Mouse (Mus musculus) lung, postnatal 0 days (tissue): Measurements from ENCODE around the gene Gm20388. TPM values are rescaled to one million over a fixed set of nuclear protein-coding genes. Genes with fewer than 3 reads are reported as not detected.

Source experiments
- ATAC-seq: fragments of 200-750 bp; cut with Nextera tagmentation; 2 replicates; pipeline ENCODE4 v1.8.0; 2017; ENCODE audit warnings: moderate library complexity
- DNase-seq: peaks from one replicate; pipeline ENCODE4 v3.0.0-alpha.2; 2016; ENCODE audit warnings: low spot score
- H3K27ac ChIP-seq: fragments of 300-500 bp; sonication (generic); 2 replicates; pipeline ENCODE4 v1.5.1; 2014; ENCODE audit warnings: antibody characterized with exemption, mild to moderate bottlenecking, low read length, mixed read lengths
- H3K27me3 ChIP-seq: fragments of 300-500 bp; sonication (generic); replicated peaks from 2 replicates; pipeline ENCODE4 v1.6.1; 2014; ENCODE audit warnings: low read length, mixed read lengths; ENCODE audit not compliant: insufficient read depth
- H3K36me3 ChIP-seq: fragments of 300-500 bp; sonication (generic); 2 replicates; pipeline ENCODE4 v1.6.1; 2014; ENCODE audit warnings: low read length, mixed read lengths; ENCODE audit not compliant: insufficient read depth
- H3K4me1 ChIP-seq: fragments of 300-500 bp; sonication (generic); 2 replicates; pipeline ENCODE4 v1.6.1; 2014; ENCODE audit warnings: antibody characterized with exemption, low read depth, low read length, mixed read lengths; ENCODE audit not compliant: insufficient read depth
- H3K4me2 ChIP-seq: fragments of 300-500 bp; sonication (generic); replicated peaks from 2 replicates; pipeline ENCODE4 v1.6.1; 2014; ENCODE audit warnings: low read depth, mild to moderate bottlenecking, low read length, moderate library complexity, mixed read lengths
- H3K4me3 ChIP-seq: fragments of 300-500 bp; sonication (generic); 2 replicates; pipeline ENCODE4 v1.5.1; 2014; ENCODE audit warnings: low read depth, low read length
- H3K9ac ChIP-seq: fragments of 300-500 bp; sonication (generic); replicated peaks from 2 replicates; pipeline ENCODE4 v1.6.1; 2014; ENCODE audit warnings: low read depth, mild to moderate bottlenecking
- H3K9me3 ChIP-seq: fragments of 300-500 bp; sonication (generic); 2 replicates; pipeline ENCODE4 v1.6.1; 2016; ENCODE audit warnings: low read length, mixed read lengths
- CTCF ChIP-seq: IDR thresholded peaks from 2 replicates; pipeline ENCODE4 v1.5.1; 2016; ENCODE audit warnings: antibody characterized with exemption, mild to moderate bottlenecking
- EP300 ChIP-seq: IDR thresholded peaks from 2 replicates; pipeline ENCODE4 v1.6.1; 2016; ENCODE audit warnings: antibody characterized with exemption, mild to moderate bottlenecking, control low read depth
- WGBS: fragments of 180-500 bp; shearing (Covaris S2); extraction: QIAGEN DNeasy Blood & Tissue Kit; methylation state at CpG from one replicate; pipeline ENCODE4 v1.1.7; 2014; 5-methylcytosine and 5-hydroxymethylcytosine counted together
- polyA plus RNA-seq: library from polyadenylated mRNA; unstranded; fragments of >200 nt; fragmentation: Nextera tagmentation; extraction: Ambion mirVana; gene quantifications from 2 replicates; pipeline ENCODE4 v1.2.1, GENCODE M21; 2015

Gm20388 gene
- polyA plus RNA-seq, 1 experiment from 2014 or later, result not detected

GRCm38 (mm10) chr8:120316707-120317106 lies 406.1 kb downstream of the Gm20388 start:
- no peak overlapping the region for H3K9ac ChIP-seq
- TF ChIP-seq EP300 (no peak), CTCF (no peak)
- no peaks in the 10 kb centered on the region for H3K27me3 ChIP-seq
- DNase-seq (no peak), ATAC-seq (no peak)
- 0 out of 2 replicates have a peak, but pooled peaks cover 3% of the 10 kb centered on the region for H3K4me1 ChIP-seq
- no peak overlapping the region for H3K4me3 ChIP-seq
- no peaks in the 10 kb centered on the region for H3K36me3 ChIP-seq
- H3K9me3 ChIP-seq, result no peaks in the 10 kb centered on the region
- no peak overlapping the region for H3K4me2 ChIP-seq
- H3K27ac ChIP-seq, result no peak overlapping the region
- WGBS, result 83% methylated on average over 7 of the region's 7 CpGs

GRCm38 (mm10) chr8:120317118-120317824 lies 406.6 kb downstream of the Gm20388 start:
- 0 out of 2 replicates have a peak, but pooled peaks cover 3% of the 10 kb centered on the region for H3K4me1 ChIP-seq
- DNase-seq, result no peak
- no peak for TF ChIP-seq EP300
- TF ChIP-seq CTCF, result no peak
- no peaks in the 10 kb centered on the region for H3K9me3 ChIP-seq
- no peak overlapping the region for H3K4me2 ChIP-seq
- H3K27me3 ChIP-seq, result no peaks in the 10 kb centered on the region
- no peak overlapping the region for H3K4me3 ChIP-seq
- no peak overlapping the region for H3K9ac ChIP-seq
- no peaks in the 10 kb centered on the region for H3K36me3 ChIP-seq
- H3K27ac ChIP-seq, result no peak overlapping the region
- 80% methylated on average over 21 of the region's 21 CpGs for WGBS
- no peak for ATAC-seq

GRCm38 (mm10) chr8:120318476-120318991 lies 407.9 kb downstream of the Gm20388 start:
- no peak overlapping the region for H3K4me2 ChIP-seq
- no peaks in the 10 kb centered on the region for H3K27me3 ChIP-seq
- no peak for DNase-seq
- H3K27ac ChIP-seq, result no peak overlapping the region
- H3K4me3 ChIP-seq, result no peak overlapping the region
- 69% methylated on average over 12 of the region's 12 CpGs for WGBS
- no peak overlapping the region for H3K9ac ChIP-seq
- TF ChIP-seq EP300 (no peak), CTCF (no peak)
- no peaks in the 10 kb centered on the region for H3K36me3 ChIP-seq
- no peaks in the 10 kb centered on the region for H3K9me3 ChIP-seq
- 0 out of 2 replicates have a peak, but pooled peaks cover 8% of the 10 kb centered on the region for H3K4me1 ChIP-seq
- no peak for ATAC-seq

- TF ChIP-seq CTCF (peak; percentile 100), EP300 (no peak)
- H3K4me2 ChIP-seq, result no peak overlapping the region
- H3K4me1 ChIP-seq, result 0 out of 2 replicates have a peak, but pooled peaks cover 12% of the 10 kb centered on the region
- no peaks in the 10 kb centered on the region for H3K9me3 ChIP-seq
- no peak overlapping the region for H3K27ac ChIP-seq
- H3K36me3 ChIP-seq, result no peaks in the 10 kb centered on the region
- H3K27me3 ChIP-seq, result no peaks in the 10 kb centered on the region
- ATAC-seq, result peak; percentile 69
- WGBS, result 30% methylated on average over 7 of the region's 7 CpGs
- no peak overlapping the region for H3K4me3 ChIP-seq
- H3K9ac ChIP-seq, result no peak overlapping the region
- DNase-seq, result peak; percentile 87
Observed at GRCm38 (mm10) chr8:120319449-120319848, 408.8 kb downstream of the Gm20388 start.

GRCm38 (mm10) chr8:120320146-120320545 lies 409.5 kb downstream of the Gm20388 start:
- no peaks in the 10 kb centered on the region for H3K9me3 ChIP-seq
- H3K4me2 ChIP-seq, result no peak overlapping the region
- no peak overlapping the region for H3K4me3 ChIP-seq
- H3K27me3 ChIP-seq, result no peaks in the 10 kb centered on the region
- no peak overlapping the region for H3K27ac ChIP-seq
- no peak overlapping the region for H3K9ac ChIP-seq
- H3K36me3 ChIP-seq, result no peaks in the 10 kb centered on the region
- 0 out of 2 replicates have a peak, but pooled peaks cover 15% of the 10 kb centered on the region for H3K4me1 ChIP-seq
- WGBS, result 85% methylated on average over 5 of the region's 5 CpGs
- DNase-seq, result no peak
- no peak for ATAC-seq
- TF ChIP-seq CTCF (no peak), EP300 (no peak)

GRCm38 (mm10) chr8:120321724-120322123 lies 411.1 kb downstream of the Gm20388 start:
- H3K9ac ChIP-seq, result no peak overlapping the region
- no peak for DNase-seq
- H3K4me1 ChIP-seq, result 0 out of 2 replicates have a peak, but pooled peaks cover 15% of the 10 kb centered on the region
- no peak overlapping the region for H3K4me2 ChIP-seq
- H3K9me3 ChIP-seq, result no peaks in the 10 kb centered on the region
- no peaks in the 10 kb centered on the region for H3K36me3 ChIP-seq
- H3K27ac ChIP-seq, result no peak overlapping the region
- H3K27me3 ChIP-seq, result no peaks in the 10 kb centered on the region
- no peak overlapping the region for H3K4me3 ChIP-seq
- 52% methylated on average over 6 of the region's 6 CpGs for WGBS
- TF ChIP-seq CTCF (peak; percentile 81), EP300 (no peak)
- ATAC-seq, result no peak
